Mouse (Mus musculus) midbrain, embryonic 11.5 days (tissue): ENCODE data around the gene Eef2. TPM values are rescaled to one million over a fixed set of nuclear protein-coding genes. Genes with fewer than 3 reads are reported as not detected.
A peak's percentile ranks its signal among the peaks of the same experiment; 100 is the strongest.

Experiments used
- ATAC-seq: fragments of 200-750 bp; cut with Nextera tagmentation; 2 replicates; pipeline ENCODE4 v1.8.0; 2017; ENCODE audit warnings: moderate TSS enrichment, moderate library complexity; ENCODE audit not compliant: low FRiP score
- DNase-seq: peaks from one replicate; pipeline ENCODE4 v3.0.0; 2015; ENCODE audit warnings: low spot score; ENCODE audit errors: missing footprints
- H3K27ac ChIP-seq: fragments of 300-500 bp; sonication (generic); 2 replicates; pipeline ENCODE4 v1.5.1; 2014; ENCODE audit warnings: low read depth, low read length
- H3K27me3 ChIP-seq: fragments of 300-500 bp; sonication (generic); 2 replicates; pipeline ENCODE4 v1.6.1; 2014; ENCODE audit warnings: mild to moderate bottlenecking, low read length, moderate library complexity, mixed read lengths; ENCODE audit not compliant: control insufficient read depth, insufficient read depth
- H3K36me3 ChIP-seq: fragments of 300-500 bp; sonication (generic); 2 replicates; pipeline ENCODE4 v1.6.1; 2014; ENCODE audit warnings: mild to moderate bottlenecking, low read length, moderate library complexity, mixed read lengths; ENCODE audit not compliant: control insufficient read depth, insufficient read depth
- H3K4me1 ChIP-seq: fragments of 300-500 bp; sonication (generic); 2 replicates; pipeline ENCODE4 v1.6.1; 2014; ENCODE audit warnings: low read length; ENCODE audit not compliant: control insufficient read depth, insufficient read depth
- H3K4me2 ChIP-seq: fragments of 300-500 bp; sonication (generic); 2 replicates; pipeline ENCODE4 v1.6.1; 2014; ENCODE audit warnings: mild to moderate bottlenecking, moderate library complexity
- H3K4me3 ChIP-seq: fragments of 300-500 bp; sonication (generic); 2 replicates; pipeline ENCODE4 v1.5.1; 2014; ENCODE audit warnings: low read depth, low read length
- H3K9ac ChIP-seq: fragments of 300-500 bp; sonication (generic); 2 replicates; pipeline ENCODE4 v1.6.1; 2014; ENCODE audit warnings: low read length
- H3K9me3 ChIP-seq: fragments of 300-500 bp; sonication (generic); 2 replicates; pipeline ENCODE4 v1.6.1; 2016; ENCODE audit warnings: low read length; ENCODE audit not compliant: control insufficient read depth
- WGBS: fragments of 180-500 bp; shearing (Covaris S2); extraction: QIAGEN DNeasy Blood & Tissue Kit; methylation state at CpG from one replicate; pipeline ENCODE4 v1.1.7; 2014; 5-methylcytosine and 5-hydroxymethylcytosine counted together
- polyA plus RNA-seq: library from polyadenylated mRNA; unstranded; fragments of >200 nt; fragmentation: Nextera tagmentation; extraction: Ambion mirVana; gene quantifications from 2 replicates; pipeline ENCODE4 v1.2.1, GENCODE M21; 2014

The Eef2 gene
- polyA plus RNA-seq, 1 experiment from 2014 or later: 422 TPM

GRCm38 (mm10) chr10:81192270-81192967 is 16.0 kb downstream of the Eef2 start:
- peaks cover 21% of the 10 kb centered on the region for H3K27me3 ChIP-seq
- H3K9ac ChIP-seq: peak overlapping the region; percentile 86
- WGBS: 1% methylated on average over 92 of the region's 93 CpGs
- peak overlapping the region; percentile 95 for H3K4me2 ChIP-seq
- peaks cover 2% of the 10 kb centered on the region; the same call in 1 of the 2 replicates for H3K36me3 ChIP-seq
- H3K4me1 ChIP-seq: peaks cover 15% of the 10 kb centered on the region
- peak; percentile 84 for ATAC-seq
- peak; percentile 97 for DNase-seq
- peak overlapping the region; percentile 62 for H3K4me3 ChIP-seq
- no peaks in the 10 kb centered on the region for H3K9me3 ChIP-seq
- H3K27ac ChIP-seq: peak overlapping the region; percentile 77

GRCm38 (mm10) chr10:81192968-81193501 is 16.6 kb downstream of the Eef2 start:
- peak overlapping the region; percentile 62 for H3K4me3 ChIP-seq
- peaks cover 2% of the 10 kb centered on the region; the same call in 1 of the 2 replicates for H3K36me3 ChIP-seq
- H3K4me1 ChIP-seq: peaks cover 15% of the 10 kb centered on the region
- peak overlapping the region; percentile 95 for H3K4me2 ChIP-seq
- ATAC-seq (peak; percentile 54), DNase-seq (peak; percentile 92)
- H3K27me3 ChIP-seq: peaks cover 21% of the 10 kb centered on the region
- WGBS: 6% methylated on average over 19 of the region's 19 CpGs
- no peaks in the 10 kb centered on the region for H3K9me3 ChIP-seq
- H3K9ac ChIP-seq: peak overlapping the region; percentile 86
- peak overlapping the region; percentile 77 for H3K27ac ChIP-seq

- Histone ChIP-seq H3K9ac (no peak overlapping the region), H3K27ac (no peak overlapping the region), H3K4me2 (no peak overlapping the region), H3K9me3 (no peaks in the 10 kb centered on the region), H3K27me3 (peaks cover 21% of the 10 kb centered on the region), H3K4me3 (no peak overlapping the region), H3K36me3 (no peaks in the 10 kb centered on the region), H3K4me1 (peaks cover 15% of the 10 kb centered on the region)
- ATAC-seq (no peak), DNase-seq (no peak)
- 18% methylated on average over 37 of the region's 37 CpGs for WGBS
Observed at GRCm38 (mm10) chr10:81193991-81194774, 17.8 kb downstream of the Eef2 start.

GRCm38 (mm10) chr10:81195300-81195699 is 18.9 kb downstream of the Eef2 start:
- ATAC-seq: no peak
- Histone ChIP-seq H3K9me3 (no peaks in the 10 kb centered on the region), H3K4me3 (no peak overlapping the region), H3K4me1 (peaks cover 15% of the 10 kb centered on the region), H3K27me3 (peaks cover 21% of the 10 kb centered on the region), H3K4me2 (no peak overlapping the region), H3K9ac (no peak overlapping the region), H3K36me3 (no peaks in the 10 kb centered on the region), H3K27ac (no peak overlapping the region)
- WGBS: 76% methylated on average over 4 of the region's 4 CpGs
- DNase-seq: no peak

GRCm38 (mm10) chr10:81196470-81197065 is 20.1 kb downstream of the Eef2 start:
- Histone ChIP-seq H3K4me1 (peaks cover 15% of the 10 kb centered on the region), H3K4me3 (no peak overlapping the region), H3K27me3 (peaks cover 21% of the 10 kb centered on the region), H3K9ac (no peak overlapping the region), H3K9me3 (no peaks in the 10 kb centered on the region), H3K27ac (no peak overlapping the region), H3K4me2 (no peak overlapping the region), H3K36me3 (no peaks in the 10 kb centered on the region)
- ATAC-seq (no peak), DNase-seq (no peak)
- WGBS: 61% methylated on average over 11 of the region's 11 CpGs

- 60% methylated on average over 6 of the region's 6 CpGs for WGBS
- peaks cover 11% of the 10 kb centered on the region for H3K4me1 ChIP-seq
- no peak overlapping the region for H3K4me2 ChIP-seq
- H3K36me3 ChIP-seq: no peaks in the 10 kb centered on the region
- no peak for ATAC-seq
- H3K9me3 ChIP-seq: no peaks in the 10 kb centered on the region
- no peak overlapping the region for H3K9ac ChIP-seq
- H3K4me3 ChIP-seq: no peak overlapping the region
- no peak for DNase-seq
- peaks cover 21% of the 10 kb centered on the region for H3K27me3 ChIP-seq
- no peak overlapping the region for H3K27ac ChIP-seq
Observed at GRCm38 (mm10) chr10:81197305-81197704, 20.9 kb downstream of the Eef2 start.

GRCm38 (mm10) chr10:81198230-81198629 is 21.8 kb downstream of the Eef2 start:
- Histone ChIP-seq H3K9me3 (no peaks in the 10 kb centered on the region), H3K4me1 (peaks cover 6% of the 10 kb centered on the region), H3K4me3 (no peak overlapping the region), H3K36me3 (no peaks in the 10 kb centered on the region), H3K9ac (no peak overlapping the region), H3K27ac (no peak overlapping the region), H3K4me2 (no peak overlapping the region), H3K27me3 (peaks cover 21% of the 10 kb centered on the region)
- 5% methylated on average over 9 of the region's 9 CpGs for WGBS
- DNase-seq (peak; percentile 99), ATAC-seq (no peak)

- no peak overlapping the region for H3K4me2 ChIP-seq
- H3K4me3 ChIP-seq: no peak overlapping the region
- no peaks in the 10 kb centered on the region for H3K36me3 ChIP-seq
- H3K9ac ChIP-seq: no peak overlapping the region
- H3K27ac ChIP-seq: no peak overlapping the region
- WGBS: 90% methylated on average over 6 of the region's 6 CpGs
- ATAC-seq (no peak), DNase-seq (no peak)
- H3K4me1 ChIP-seq: peaks cover 4% of the 10 kb centered on the region; the same call in 1 of the 2 replicates
- H3K9me3 ChIP-seq: no peaks in the 10 kb centered on the region
- peaks cover 16% of the 10 kb centered on the region for H3K27me3 ChIP-seq
Observed at GRCm38 (mm10) chr10:81198990-81199389, 22.6 kb downstream of the Eef2 start.
